Mouse (Mus musculus): Measurements from ENCODE around the gene Abhd17c.
A peak's percentile ranks its signal among the peaks of the same experiment; 100 is the strongest.
"Not testable (repeated sequence)": the region's sequence is repeated elsewhere in the genome, so short reads cannot be mapped to it uniquely, and the experiment has no call there.

Abhd17c gene

DNA sequence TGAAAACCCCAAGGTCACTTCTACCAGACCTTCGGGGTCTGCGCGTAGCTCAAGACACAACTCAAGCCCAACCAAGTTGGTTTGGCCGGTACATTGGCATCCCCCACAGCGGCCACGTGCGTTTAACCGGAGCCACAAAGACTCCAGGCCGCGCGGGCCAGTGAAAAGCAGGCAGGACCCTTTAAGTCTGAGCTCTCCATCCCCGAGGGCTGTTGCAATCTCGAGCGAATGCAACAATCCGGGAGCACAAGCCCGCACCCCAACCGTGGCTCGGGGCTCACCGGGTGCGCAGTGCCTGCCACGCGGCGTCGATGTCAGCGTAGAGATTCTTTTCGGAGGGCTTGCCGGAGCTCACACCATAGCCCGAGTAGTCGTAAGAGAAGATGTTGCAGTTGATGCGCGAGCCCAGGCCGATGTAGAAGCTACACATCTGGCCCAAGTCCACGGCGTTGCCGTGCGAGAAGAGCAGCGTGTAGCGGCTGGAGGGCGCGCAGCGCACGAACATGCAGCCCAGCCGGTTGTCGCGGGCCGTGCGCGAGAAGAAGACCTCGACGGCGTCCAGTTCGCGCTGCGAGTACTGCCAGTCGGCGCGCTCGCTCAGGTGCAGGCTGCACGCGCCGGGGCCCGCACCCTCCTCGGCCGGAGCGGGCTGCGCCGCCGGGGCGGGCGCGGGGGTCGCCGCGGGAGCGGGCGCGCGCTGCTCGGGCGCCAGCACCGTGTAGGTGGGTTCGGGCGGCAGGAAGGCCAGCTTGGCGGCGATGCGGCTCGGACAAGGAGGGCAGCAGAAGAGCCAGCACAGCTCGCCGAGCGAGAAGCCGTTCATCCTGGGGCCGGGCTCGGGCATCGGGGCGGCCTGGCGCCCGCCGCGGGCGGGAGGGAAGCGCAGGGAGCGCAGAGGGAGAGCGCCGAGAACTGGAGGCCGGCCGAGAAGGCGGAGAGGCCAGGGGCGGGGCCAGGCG, at the start of gene Abhd17c:
Gene Abhd17c, minus strand, starts transcription at position 893 of the 959 bp plus-strand sequence.
- DNase-seq, result peak; percentile 61

DNA sequence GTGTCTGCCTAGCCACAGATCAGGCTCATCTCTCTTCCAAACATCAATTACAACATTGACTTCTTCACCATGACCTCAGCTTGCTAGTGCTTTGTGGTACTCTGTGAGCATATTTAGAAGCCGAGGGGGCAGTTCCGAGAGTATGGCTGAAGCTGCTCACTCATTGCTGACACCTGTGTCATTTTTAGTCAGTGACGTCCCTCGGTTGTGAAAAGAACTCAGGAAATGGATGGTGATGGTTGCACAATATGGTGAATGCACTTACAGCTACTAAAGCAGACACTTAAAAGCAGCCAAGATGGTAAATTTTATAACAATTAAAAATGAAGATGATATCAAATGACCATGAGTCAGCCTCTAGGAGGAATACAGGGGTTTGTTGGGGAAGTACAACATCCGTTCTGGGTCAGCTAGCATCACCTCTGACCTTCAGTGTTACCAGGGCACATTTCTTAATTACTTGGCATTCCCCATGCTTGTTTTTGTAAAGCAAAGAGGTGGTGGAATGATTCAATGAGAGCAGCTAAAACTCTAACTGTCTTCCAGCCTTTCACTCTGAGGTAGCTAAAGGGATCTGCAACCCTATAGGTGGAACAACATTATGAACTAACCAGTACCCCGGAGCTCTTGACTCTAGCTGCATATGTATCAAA, 45.6 kb upstream of the Abhd17c start:
- DNase-seq, result no peak

DNA sequence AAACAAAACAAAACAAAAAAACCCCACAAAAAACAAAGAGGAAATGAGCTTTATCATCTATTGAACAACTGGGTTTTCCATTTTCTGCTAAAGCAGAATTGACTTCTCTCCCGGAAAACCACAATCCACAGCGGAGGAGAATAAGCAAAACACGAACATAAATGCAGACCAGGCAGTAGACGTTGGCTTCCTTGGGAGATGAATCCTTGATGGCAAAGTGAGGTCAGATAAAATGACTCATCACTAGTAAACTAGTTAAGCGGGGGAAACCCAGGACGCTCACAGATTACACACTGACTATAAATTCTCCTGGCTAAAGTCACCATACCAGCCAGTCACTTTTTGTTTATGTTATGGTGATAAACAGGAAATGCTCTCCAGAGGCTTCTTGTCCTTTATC, 44.5 kb upstream of the Abhd17c start:
- DNase-seq, result no peak

DNA sequence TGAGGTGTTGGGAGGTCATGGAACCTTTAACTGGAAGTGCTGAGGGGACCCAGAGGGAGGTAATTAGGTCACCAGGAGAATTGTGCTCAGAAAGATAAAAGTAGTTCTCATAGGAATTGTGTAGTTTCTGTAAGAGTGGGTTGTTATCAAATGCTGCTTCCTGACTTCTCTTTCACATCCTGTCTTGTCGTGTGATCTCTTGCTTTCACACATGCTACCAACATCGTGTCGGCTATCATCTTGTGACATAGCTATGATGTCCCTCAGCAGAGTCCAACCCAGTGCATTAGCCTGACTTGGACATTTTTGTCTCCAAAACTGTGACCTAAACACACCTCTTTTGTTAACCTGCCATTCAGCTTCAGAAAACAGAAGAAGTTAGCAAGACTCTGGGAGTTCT, 40.6 kb upstream of the Abhd17c start:
- DNase-seq, result no peak

DNA sequence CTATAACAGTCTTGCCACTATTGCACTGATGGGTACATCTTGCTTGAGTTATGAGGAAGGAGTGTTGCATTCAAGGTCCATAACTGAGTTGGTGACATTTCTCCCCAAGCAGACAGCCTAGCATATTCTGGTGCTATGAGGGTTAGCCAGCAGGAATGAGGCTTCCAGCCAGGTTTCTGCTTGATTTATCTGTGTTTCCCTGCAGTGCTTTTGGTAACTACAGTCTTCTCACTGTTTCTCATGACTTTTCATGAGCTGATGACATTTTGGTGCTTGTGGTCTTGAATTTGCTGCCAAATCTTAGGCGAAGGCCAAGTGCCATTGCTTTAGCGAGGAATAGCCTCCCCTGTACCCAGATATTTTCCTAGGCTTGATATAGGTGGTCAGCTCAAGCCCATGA, 39.8 kb upstream of the Abhd17c start:
- no peak for DNase-seq

DNA sequence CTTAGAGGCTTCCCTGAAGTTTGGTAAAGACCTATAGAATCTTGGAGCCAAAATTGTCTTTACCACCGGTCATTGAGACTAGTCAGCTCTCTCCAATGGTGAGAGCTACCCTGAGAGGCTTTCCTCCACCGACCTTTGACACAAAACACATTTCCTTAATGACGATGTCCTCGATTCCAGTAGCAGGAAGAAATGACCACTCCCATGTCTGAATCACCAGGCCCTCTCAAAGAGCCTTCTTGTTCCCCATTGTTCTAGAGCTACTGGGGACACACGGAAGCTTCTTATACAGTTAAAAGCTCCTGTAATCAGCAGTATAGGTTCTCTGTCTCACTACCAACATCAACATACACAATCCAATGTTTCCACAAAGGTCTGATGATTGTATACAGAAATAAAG, 36.5 kb upstream of the Abhd17c start:
- DNase-seq, result no peak

DNA sequence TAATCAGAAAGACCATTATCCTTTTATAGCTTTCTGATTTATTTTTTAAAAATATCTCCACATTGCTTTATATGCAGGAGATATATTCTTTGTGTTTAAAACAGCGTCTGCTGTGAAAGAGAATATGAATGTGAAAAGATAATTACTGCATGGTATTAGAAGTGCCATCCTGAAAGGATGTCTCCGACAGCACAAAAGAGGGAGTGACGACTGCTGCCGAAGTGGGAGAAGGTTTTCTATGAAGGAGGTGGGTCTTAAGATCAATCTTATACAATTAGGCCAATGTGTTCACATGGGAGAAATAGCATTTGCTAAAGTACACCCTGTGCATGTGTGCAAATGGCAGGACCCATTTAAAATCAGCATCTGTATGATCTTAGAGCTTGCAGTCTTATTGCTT, 33.5 kb upstream of the Abhd17c start:
- no peak for DNase-seq

DNA sequence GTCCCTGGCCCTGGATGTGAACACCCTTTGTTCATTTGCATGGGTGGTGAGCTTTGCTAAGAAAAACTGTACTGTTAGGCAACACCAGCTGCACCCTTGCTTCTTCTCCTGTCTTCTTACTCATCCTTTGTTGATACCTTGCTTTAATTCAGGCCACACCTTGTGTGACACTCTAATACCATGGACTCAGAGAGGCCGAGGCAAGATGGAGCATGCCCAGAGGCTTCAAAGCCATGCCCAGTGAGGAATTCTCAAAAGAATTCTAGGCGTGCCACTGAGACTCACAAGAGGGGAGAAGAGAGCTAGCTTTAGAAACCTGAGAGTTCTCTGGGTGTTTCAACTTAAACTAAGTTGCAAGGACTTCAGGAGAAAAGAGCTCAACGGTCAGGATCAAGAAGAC, 33.0 kb upstream of the Abhd17c start:
- no peak for DNase-seq

DNA sequence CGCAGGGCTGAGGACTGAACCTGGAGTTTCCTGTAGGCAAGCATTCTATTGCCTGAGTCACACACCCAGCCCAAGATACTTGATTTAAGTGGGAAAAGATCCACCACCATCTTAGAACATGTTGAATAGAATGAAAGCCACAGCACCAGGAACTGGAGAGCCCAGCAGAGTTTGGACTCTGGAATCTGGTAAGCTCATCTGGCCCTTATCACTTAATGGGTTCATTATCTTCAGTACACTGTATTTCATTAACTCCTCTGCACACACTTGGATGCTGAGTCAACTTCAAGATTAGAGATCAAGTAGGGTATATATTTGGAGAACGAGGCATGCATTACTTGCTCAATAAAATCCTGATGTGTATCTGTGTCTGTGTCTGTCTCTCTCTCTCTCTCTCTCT, 27.1 kb upstream of the Abhd17c start:
- not testable (repeated sequence) for DNase-seq

DNA sequence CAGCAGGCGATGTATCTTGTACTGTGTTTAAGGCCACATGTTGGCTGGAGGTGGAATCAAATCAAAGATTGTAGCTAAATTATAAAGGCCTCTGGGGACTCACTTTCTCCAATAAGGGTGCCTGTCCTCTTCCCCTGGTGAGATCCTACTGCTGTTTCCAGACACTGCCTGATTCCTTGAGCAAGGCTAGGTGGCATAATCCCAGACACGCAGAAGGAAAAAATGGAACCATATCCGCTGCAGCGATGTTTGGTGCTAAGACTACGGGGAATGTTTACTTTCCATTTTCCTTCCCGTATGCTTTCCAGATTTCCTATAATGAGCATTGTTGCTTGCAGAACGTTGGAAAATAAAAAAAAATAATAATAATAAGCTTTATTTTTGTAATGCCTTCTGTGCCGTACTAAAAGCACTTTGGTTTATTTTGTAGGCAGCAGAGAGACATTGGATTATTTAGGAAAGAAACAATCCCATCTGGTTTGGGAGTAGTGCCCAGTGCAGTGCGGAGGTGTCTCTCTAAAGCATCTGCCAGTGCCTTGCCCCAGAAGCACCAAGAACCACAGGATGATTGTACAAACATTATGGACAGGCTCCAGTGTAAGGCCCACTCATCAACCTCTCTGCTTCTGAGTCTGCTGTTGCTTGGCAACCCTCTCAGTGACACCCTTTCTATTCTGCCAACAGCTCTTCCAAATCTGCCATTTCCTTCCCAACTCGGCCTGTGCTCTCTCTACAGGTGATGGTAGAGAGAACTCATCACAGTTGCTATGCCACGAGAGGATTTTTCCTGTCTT, 23.2 kb upstream of the Abhd17c start:
- no peak for DNase-seq

DNA sequence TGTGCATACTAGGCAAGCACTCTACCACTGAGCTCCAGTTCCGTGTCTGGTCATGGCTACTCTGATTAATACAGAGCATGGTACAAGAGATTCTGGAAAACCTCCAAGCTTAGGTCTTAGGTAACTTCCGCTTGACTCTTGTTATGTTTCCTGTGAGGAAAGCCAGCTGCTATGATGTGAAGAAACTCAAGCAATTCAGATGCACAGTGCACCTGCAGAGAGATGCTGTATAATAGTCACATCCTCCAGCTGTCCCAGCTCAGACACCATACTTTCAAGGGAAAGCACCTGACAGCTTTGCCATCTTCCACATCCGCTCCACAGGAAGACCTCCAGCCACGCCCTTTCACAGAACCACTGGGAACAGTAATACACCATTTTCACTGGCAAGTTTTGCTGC, 21.7 kb upstream of the Abhd17c start:
- DNase-seq, result no peak

DNA sequence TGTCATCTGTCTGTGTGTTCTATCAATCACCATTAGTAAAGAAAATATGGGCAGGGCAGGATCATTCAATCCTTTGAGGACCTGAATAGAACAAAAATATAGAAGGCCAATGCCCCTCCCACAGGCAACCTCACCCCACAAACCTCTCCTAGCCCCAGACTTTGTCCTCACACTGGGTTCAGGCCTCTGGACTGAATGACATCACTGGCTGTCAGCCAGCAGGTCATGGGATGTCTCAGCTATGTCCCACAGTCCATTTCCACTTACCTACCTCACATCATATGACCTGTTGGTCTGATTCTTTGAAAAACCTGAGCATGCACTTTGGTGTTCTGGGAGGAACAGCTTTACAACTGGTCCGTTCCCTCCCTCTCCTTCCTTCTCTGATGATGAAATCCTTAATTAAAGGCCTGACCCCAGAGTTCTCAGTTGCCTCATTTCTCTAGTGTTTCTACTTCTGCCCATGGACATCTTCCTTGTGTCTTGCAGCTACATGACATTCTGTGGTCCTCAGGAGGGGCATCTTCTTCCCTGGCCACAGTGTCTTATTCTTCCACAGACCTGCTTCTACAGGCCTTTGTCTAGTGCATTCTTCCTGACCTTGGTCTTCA, 19.6 kb upstream of the Abhd17c start:
- no peak for DNase-seq

DNA sequence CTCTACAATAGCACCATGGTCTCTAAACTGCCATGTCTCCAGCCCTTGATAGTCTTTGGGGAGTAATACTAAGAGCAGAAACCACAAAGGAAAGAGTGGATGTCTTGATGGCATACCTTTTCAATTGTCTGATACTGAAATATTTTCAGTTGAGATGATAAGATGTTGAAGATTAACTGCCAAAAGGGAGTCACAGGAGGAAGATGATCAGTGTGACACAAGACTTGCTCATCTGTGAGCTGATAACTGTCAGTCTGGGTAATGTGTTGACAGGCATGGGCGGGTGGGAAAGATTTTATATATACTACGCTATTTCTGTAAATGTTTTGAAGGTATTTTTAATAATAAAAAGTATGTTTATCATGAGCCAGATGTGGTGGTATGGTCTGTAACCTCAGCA, 16.7 kb upstream of the Abhd17c start:
- no peak for DNase-seq

DNA sequence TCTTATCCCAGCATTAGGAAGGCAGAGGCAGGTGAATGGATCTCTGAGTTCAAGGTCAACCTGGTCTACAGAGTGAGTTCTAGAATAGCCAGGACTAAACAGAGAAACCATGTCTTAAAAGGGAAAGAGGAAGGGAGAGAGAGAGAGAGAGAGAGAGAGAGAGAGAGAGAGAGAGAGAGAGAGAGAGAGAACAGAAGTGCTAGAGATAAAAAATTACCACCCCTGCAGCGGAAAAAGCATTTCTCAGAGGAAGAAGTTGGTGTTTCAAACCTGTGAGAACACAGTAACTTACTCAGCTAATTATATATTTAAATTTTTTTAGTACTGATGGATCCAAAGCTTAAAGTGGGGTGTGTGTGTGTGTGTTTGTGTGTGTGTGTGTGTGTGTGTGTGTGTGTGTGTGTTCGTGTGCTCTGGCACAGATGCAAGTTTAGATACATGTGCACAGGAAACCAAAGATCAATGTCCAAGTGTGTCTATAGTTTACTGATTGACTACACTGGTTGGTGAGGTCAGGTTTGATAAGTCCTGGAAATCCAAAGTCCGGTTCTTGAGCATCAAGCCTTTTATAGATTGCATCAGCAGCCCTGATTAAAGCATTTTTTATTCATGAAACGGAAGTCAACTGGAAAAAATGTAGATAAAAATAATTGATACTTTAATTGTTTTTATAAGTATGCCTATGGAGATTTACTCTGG, 15.2 kb upstream of the Abhd17c start:
- no peak for DNase-seq

DNA sequence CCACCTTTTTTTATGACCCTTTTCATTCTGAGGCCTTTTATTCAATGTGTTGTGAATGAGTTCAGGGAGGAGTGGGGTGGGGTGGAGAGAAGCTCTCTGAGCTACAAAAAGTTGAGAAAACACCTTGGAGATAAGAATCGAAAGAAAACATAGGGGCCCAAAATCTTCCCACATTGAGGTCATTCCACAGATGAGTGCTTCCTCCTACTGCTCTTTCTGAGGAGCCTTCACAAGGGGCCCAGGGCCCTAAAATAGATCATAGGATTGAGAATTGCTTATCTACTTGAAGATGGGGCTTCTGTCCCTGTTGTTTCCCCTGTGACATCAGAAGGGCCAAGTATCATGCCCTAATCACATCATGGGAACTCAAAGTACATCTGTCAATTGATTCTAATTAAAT, 14.3 kb upstream of the Abhd17c start:
- DNase-seq, result no peak

DNA sequence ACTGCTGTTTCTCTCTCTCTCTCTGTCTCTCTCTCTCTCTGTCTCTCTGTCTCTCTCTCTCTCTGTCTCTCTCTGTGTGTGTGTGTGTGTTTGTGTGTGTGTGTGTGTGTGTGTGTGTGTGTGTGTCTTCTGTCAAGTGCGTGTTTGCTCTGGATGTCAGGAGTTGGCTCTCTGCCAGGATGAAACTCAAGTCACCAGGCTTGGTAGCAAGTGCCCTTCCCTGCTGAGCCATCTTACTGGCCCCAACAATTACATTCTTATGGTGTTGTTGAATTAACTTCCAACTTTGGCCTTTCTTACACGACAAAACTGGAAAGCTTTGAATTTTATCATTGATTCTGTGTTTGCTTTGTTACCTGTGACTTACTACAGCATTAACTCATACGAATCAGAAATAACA, 13.6 kb upstream of the Abhd17c start:
- no peak for DNase-seq

DNA sequence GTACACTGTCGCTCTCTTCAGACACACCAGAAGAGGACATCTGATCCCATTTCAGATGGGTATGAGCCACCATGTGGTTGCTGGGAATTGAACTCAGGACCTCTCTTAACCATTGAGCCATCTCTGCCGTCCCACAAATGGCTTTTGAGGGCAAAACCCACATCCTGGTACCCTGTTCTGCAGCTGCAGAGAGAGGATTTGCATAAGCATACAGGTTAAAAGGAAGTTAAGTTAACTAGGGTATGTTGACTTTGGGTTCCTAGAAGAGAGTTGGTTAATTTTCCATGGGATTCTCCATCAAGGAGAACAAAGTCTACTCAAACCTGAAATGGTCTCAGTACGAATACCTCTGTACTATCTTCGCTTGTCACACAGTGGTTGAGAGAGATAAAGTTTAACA, 13.2 kb upstream of the Abhd17c start:
- DNase-seq, result no peak

DNA sequence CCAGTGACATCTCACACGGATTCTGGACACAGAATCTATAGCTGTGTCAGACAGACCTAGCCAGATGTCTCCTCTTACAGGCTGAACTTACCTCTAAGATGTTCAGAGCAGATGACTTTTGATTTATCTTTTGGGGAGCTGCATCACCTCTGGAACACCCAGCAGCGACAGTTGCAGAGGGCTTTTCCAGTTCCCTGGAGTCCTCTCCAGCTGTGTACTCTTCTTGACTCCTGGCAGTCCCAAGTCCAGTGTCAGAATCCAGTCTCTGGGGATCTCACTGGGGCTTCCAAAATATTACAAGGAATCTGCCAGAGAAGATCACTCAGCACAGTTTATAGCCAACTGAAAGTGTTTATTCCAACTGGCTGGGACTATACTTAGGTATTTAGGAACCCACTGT, 12.7 kb upstream of the Abhd17c start:
- DNase-seq, result no peak

DNA sequence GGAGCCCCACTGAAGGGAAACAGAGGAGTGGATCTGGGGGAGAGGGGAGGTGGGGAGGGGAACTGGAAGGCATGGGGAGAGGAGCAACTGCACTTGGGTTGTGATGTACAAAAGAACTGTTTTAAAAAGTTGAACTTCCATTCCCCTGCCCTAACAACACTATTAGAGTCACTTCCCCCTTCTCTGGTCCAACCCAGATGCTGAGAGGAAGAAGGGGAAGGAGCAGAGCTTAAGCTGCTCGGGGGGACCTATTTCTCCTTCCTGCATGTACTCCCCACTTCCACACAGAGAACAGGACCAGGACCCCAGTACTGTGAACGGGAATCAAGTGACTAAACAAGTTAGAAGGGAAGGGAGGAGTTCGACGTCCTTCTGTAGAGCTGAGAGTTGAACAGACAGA, 11.9 kb upstream of the Abhd17c start:
- DNase-seq, result no peak

DNA sequence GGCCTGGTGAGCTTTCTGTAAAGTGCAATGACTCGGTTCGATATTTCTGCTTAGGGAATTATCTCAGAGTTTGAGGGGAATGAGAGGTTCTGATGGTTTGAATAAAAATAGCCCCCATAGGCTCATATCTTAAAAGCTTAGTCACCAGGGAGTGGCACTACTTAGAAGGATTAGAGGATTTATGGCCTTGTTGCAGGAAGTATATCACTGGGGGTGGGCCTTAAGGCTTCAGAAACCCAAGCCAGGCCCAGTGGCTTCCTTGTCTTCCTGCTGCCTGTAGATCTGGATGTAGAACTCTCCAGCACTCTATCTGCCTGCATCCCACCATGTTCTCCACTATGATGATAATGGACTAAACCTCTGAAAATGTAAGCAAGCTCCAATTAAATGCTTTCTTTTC, 7.7 kb upstream of the Abhd17c start:
- DNase-seq, result no peak

DNA sequence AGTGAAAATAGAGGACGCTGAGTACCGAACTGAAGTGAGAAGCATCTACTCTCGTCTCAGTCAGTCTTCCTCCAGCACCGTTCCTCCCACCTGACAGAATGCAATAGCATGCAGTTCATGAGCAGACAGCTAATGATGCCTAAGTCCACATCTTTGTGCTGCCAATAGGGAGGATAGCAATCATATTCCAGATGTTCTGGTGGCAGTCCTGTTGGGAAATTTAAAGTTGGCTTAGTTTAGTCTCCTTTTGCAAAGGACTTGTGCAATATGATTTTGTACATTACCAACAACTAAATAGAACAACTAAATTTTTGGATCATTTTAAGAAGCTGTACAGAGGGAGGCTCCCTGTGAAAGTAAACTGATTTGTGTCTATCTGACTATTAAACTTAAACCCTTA, 2.1 kb upstream of the Abhd17c start:
- DNase-seq, result no peak

DNA sequence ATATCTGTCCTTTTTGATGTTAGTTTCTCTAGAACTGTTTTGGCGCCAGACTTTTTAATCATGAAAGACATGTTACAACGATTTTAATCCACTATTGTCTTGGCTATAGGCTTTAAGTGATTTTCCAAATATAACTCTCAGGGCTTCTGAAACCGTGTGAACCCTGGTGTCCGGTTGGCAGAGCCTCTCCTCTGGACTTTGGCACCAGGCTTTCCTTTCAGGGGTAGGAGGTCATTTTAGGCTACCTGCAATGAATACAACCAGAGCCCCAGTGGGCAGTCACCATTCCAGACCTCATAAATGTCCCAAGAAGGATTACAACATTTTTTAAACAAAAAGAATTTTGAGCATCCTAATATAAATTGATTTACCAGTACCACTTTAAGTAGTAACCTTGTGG, 1.1 kb upstream of the Abhd17c start:
- no peak for DNase-seq

DNA sequence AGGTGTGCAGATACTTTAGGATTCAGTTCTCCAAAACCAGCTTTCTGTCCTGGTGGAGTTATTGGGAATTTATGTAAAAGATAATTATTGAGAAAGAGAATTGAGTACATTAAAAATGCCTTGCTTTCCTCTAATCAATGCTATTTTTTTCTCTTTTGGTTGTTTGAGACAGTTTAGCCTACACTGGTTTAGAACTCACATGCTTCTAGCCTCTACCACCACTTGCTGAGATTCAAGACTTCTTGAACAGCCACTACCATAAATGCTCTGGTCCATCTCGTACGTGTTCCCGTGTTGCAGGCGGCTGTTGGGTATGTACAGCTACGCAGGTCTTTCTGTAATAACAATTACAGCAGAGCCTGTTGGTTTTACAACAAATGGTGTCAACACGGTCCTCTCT, 681 bp upstream of the Abhd17c start:
- DNase-seq, result no peak

Measured in lung, postnatal 14 days (tissue).